Mouse (Mus musculus) thymus, adult 2 months (tissue): Measurements from ENCODE around the gene Ppcs.

Experiments
- CTCF ChIP-seq: fragments of 200-500 bp; IDR thresholded peaks from 2 replicates; pipeline ENCODE4 v1.5.1; 2012; ENCODE audit warnings: mild to moderate bottlenecking, control low read depth, low read length, moderate library complexity, borderline replicate concordance; ENCODE audit not compliant: control insufficient read depth, poor library complexity, insufficient read depth; ENCODE audit errors: extremely low read depth
- POLR2A ChIP-seq: fragments of 200-500 bp; IDR thresholded peaks from 2 replicates; pipeline ENCODE4 v1.6.1; 2012; ENCODE audit warnings: mild to moderate bottlenecking, low read length, control low read depth, moderate library complexity; ENCODE audit not compliant: control insufficient read depth, poor library complexity, insufficient read depth; ENCODE audit errors: extremely low read depth

DNA sequence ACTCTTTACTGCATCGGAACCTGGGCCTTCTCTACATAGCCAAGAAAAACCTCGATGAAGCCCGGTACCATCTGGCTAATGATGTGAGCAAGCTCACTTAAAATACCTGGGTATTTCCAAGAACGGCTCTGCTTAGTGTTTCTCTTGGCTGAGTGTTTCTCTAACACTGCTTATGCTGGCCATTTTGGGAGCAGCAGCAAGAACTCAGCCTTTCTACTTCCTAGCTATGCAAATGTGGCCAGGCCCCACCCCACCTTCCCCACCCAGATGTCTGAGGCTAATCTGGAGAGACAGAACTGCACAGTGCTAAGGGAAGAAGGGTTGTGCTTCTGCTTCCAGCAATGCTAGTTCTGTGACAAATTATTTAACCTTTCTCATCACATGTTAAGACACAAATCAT is 19.6 kb upstream of the Ppcs start:
- TF ChIP-seq CTCF (no peak), POLR2A (no peak)
